In genomic region chr8:95805482-95805881, GRCm38 (mm10) we compare ENCODE assay signal across 8 mouse cellular contexts. TPM values are rescaled to one million over a fixed set of nuclear protein-coding genes. Genes with fewer than 3 reads are reported as not detected.
A peak's percentile ranks its signal among the peaks of the same experiment; 100 is the strongest.
DNase-seq lines count a peak whose midpoint lies in the region; ATAC-seq and TF ChIP-seq lines count a peak whose summit lies in the region.
"Had no signal": no experiment of that assay in that cellular context is flagged by ENCODE, and none has a peak within 500 bp of the region (broad histone marks: within the 10 kb centered on the region; RNA-seq: fewer than 3 reads in every experiment).

No protein-coding gene starts in this region.

- no peak for TF ChIP-seq EP300 in CH12.LX (IDR thresholded peaks at IDR 0.05; ENCODE audit: low read length)

- no peak for ATAC-seq in forebrain, postnatal 0 days
- no peak for ATAC-seq in liver, embryonic 16.5 days (ENCODE audit: low read depth)

- 61% methylated on average over 2 of the region's 2 CpGs for WGBS in forebrain, postnatal 0 days
- 55% methylated on average over 2 of the region's 2 CpGs for WGBS in liver, embryonic 16.5 days (ENCODE audit: insufficient replicate concordance)

- no peak for DNase-seq in CH12.LX (ENCODE audit: extremely low read depth)
- DNase-seq in forebrain, postnatal 0 days = no peak
- DNase-seq in right cerebral cortex, postnatal 25 days = no peak
- DNase-seq in ovary, postnatal 14 days (ENCODE audit: low spot score) = no peak
- DNase-seq in frontal cortex, postnatal 36 days (ENCODE audit: low spot score in 2 of 2) = no peak
- DNase-seq: heart, postnatal 36 days had no signal

- peak overlapping the region; percentile 23 for H3ac ChIP-seq in C2C12 (ENCODE audit: control insufficient read depth, insufficient read length, low read depth)

- H3K9me3 ChIP-seq in CH12.LX (replicated peaks; ENCODE audit: low read length) = no peaks in the 10 kb centered on the region
- no peaks in the 10 kb centered on the region for H3K9me3 ChIP-seq in forebrain, postnatal 0 days (ENCODE audit: low read length)
- no peaks in the 10 kb centered on the region for H3K9me3 ChIP-seq in liver, embryonic 16.5 days (replicated peaks; ENCODE audit: control insufficient read depth, low read length)

- H3K79me2 ChIP-seq in C2C12 (ENCODE audit: control insufficient read depth, insufficient read depth) = peaks cover 73% of the 10 kb centered on the region
- H3K79me2 ChIP-seq in CH12.LX (replicated peaks; ENCODE audit: control insufficient read depth, extremely low read depth, insufficient read depth, poor library complexity, severe bottlenecking) = peaks cover 66% of the 10 kb centered on the region

- peaks cover 16 to 60% of the 10 kb centered on the region in 2 experiments for H3K4me1 ChIP-seq in CH12.LX (ENCODE audit: control insufficient read depth in 1 of 2, insufficient read depth in 2 of 2)
- H3K4me1 ChIP-seq in forebrain, postnatal 0 days (ENCODE audit: insufficient read depth) = peaks cover 8% of the 10 kb centered on the region
- peaks cover 33% of the 10 kb centered on the region for H3K4me1 ChIP-seq in liver, embryonic 16.5 days (ENCODE audit: control insufficient read depth, low read depth, low read length)

- in situ Hi-C loops in CH12.LX (cut with MboI; ENCODE audit: low pct_ligation_motif_present, low pct_unique_long_range_greater_than_20kb, low sequenced_read_pairs) = no loop called here

- TF ChIP-seq RAD21 in CH12.LX (IDR thresholded peaks at IDR 0.05; ENCODE audit: low read depth, low read length) = no peak

- H3K27me3 ChIP-seq in C2C12 (ENCODE audit: control insufficient read depth, insufficient read depth, insufficient read length) = no peaks in the 10 kb centered on the region
- H3K27me3 ChIP-seq in CH12.LX (replicated peaks) = no peaks in the 10 kb centered on the region
- no peaks in the 10 kb centered on the region for H3K27me3 ChIP-seq in forebrain, postnatal 0 days (ENCODE audit: insufficient read depth, low read length)
- H3K27me3 ChIP-seq in liver, embryonic 16.5 days (ENCODE audit: control insufficient read depth, insufficient read depth, low read depth, low read length) = no peaks in the 10 kb centered on the region

- H3K79me3 ChIP-seq in C2C12 (ENCODE audit: low read depth) = peaks cover 66% of the 10 kb centered on the region

- dilution Hi-C loops in CH12.LX (cut with MboI; ENCODE audit: extremely low pct_ligation_motif_present, extremely low pct_unique_long_range_greater_than_20kb, low sequenced_read_pairs) = no loop called here

- H3K27ac ChIP-seq in CH12.LX (ENCODE audit: insufficient read depth, low read depth) = peak overlapping the region; percentile 29; the same call in 1 of the 2 replicates
- no peak overlapping the region for H3K27ac ChIP-seq in forebrain, postnatal 0 days (ENCODE audit: low read depth, low read length)
- peak overlapping the region; percentile 43 for H3K27ac ChIP-seq in liver, embryonic 16.5 days (ENCODE audit: low read length)

- peak overlapping the region; percentile 99 for H3K9ac ChIP-seq in CH12.LX (ENCODE audit: insufficient read depth, low read depth)
- 0 out of 2 replicates have a peak overlapping the region, but pooled peaks have one; percentile 94 for H3K9ac ChIP-seq in forebrain, postnatal 0 days
- H3K9ac ChIP-seq in liver, embryonic 16.5 days (ENCODE audit: low read depth, low read length) = peak overlapping the region; percentile 97

- H3K36me3 ChIP-seq in C2C12 (ENCODE audit: control insufficient read depth, insufficient read depth) = peaks cover 23% of the 10 kb centered on the region
- peaks cover 20 to 40% of the 10 kb centered on the region in 2 experiments for H3K36me3 ChIP-seq in CH12.LX (replicated peaks in 1 of 2; ENCODE audit: control insufficient read depth in 1 of 2, insufficient read depth in 1 of 2, low read length in 1 of 2)
- no peaks in the 10 kb centered on the region for H3K36me3 ChIP-seq in forebrain, postnatal 0 days (ENCODE audit: insufficient read depth)
- H3K36me3 ChIP-seq in liver, embryonic 16.5 days (ENCODE audit: control insufficient read depth, insufficient read depth) = no peaks in the 10 kb centered on the region

- TF ChIP-seq CTCF in C2C12 (IDR thresholded peaks at IDR 0.05; ENCODE audit: control insufficient read depth, insufficient read depth, insufficient read length) (no peak), CH12.LX (conservative IDR thresholded peaks at IDR 0.05 in 1 of 2, IDR thresholded peaks at IDR 0.05 in 1 of 2; ENCODE audit: low read depth in 2 of 2, low read length in 2 of 2) (no peak)
- TF ChIP-seq CTCF in forebrain, postnatal 0 days (IDR thresholded peaks at IDR 0.05; ENCODE audit: low read depth) = no peak

- TF ChIP-seq POLR2A in CH12.LX (IDR thresholded peaks at IDR 0.05; ENCODE audit: low read depth, low read length) = no peak

- peak overlapping the region; percentile 93 for H3K4me3 ChIP-seq in C2C12 (ENCODE audit: insufficient read depth, poor library complexity, severe bottlenecking)
- peak overlapping the region; percentile 92 to 93 (median 93) for H3K4me3 ChIP-seq in CH12.LX (replicated peaks in 1 of 3; ENCODE audit: low read depth in 2 of 3, low read length in 2 of 3, poor library complexity in 1 of 3)
- H3K4me3 ChIP-seq in forebrain, postnatal 0 days (ENCODE audit: low read depth, low read length) = peak overlapping the region; percentile 94
- H3K4me3 ChIP-seq in liver, embryonic 16.5 days (ENCODE audit: low read depth, low read length) = peak overlapping the region; percentile 92

- H3K4me2 ChIP-seq in CH12.LX (ENCODE audit: insufficient read depth, low read depth, poor library complexity, severe bottlenecking) = peak overlapping the region; percentile 90
- peak overlapping the region; percentile 89 for H3K4me2 ChIP-seq in forebrain, postnatal 0 days (ENCODE audit: low read depth)
- peak overlapping the region; percentile 89 for H3K4me2 ChIP-seq in liver, embryonic 16.5 days (ENCODE audit: low read depth, low read length)

TF ChIP-seq in C2C12, 6 proteins besides CTCF, POLR2A, EP300 and RAD21:
- TF ChIP-seq USF1 (IDR thresholded peaks at IDR 0.05; ENCODE audit: low read depth) (no peak), MAX (IDR thresholded peaks at IDR 0.05) (no peak), FOSL1 (IDR thresholded peaks at IDR 0.05; ENCODE audit: insufficient read depth, low read length, poor library complexity, severe bottlenecking) (no peak), MYOD1 (IDR thresholded peaks at IDR 0.05; ENCODE audit: control insufficient read depth, insufficient read length, low read depth) (no peak), MYOG (IDR thresholded peaks at IDR 0.05; ENCODE audit: control insufficient read depth, extremely low read depth, insufficient read length) (no peak), CEBPB (IDR thresholded peaks at IDR 0.05; ENCODE audit: low read depth) (no peak)

TF ChIP-seq in CH12.LX, 34 proteins besides CTCF, POLR2A, EP300 and RAD21:
- no peak for TF ChIP-seq MEF2A (IDR thresholded peaks at IDR 0.05; ENCODE audit: borderline replicate concordance, low read depth, low read length)
- no peak for TF ChIP-seq JUN (IDR thresholded peaks at IDR 0.05; ENCODE audit: insufficient read depth, low read depth, low read length)
- no peak for TF ChIP-seq KAT2A (IDR thresholded peaks at IDR 0.05; ENCODE audit: insufficient replicate concordance, low read length)
- no peak for TF ChIP-seq CHD2 (IDR thresholded peaks at IDR 0.05; ENCODE audit: low read length)
- TF ChIP-seq CHD1 (IDR thresholded peaks at IDR 0.05; ENCODE audit: low read depth, low read length) = no peak
- no peak for TF ChIP-seq IRF4 (IDR thresholded peaks at IDR 0.05; ENCODE audit: low read depth, low read length)

RNA-seq across cellular contexts. Expression of gene Cnot1, which starts 1.8 kb away (rescaled TPM):
- polyA plus RNA-seq in C2C12 (2012; fragmentation: generic; extraction: Trizol) (40.6 TPM), CH12.LX (2012; ENCODE audit: insufficient read length, low read depth) (164 and 182 TPM in 2 replicates)
- total RNA-seq in CH12.LX (2012; rRNA removed) (130 and 142 TPM in 2 replicates), CH12.LX (2014; rRNA removed) (136 and 146 TPM in 2 replicates)
- 132 and 143 TPM in 2 replicates for total RNA-seq in forebrain, postnatal 0 days (2014; rRNA removed)
- 19.0 and 25.0 TPM in 2 replicates for polyA plus RNA-seq in forebrain, postnatal 0 days (2015; fragmentation: Nextera tagmentation; extraction: Ambion mirVana)
- 29.6 and 30.6 TPM in 2 replicates for polyA plus RNA-seq in liver, embryonic 16.5 days (2015; fragmentation: Nextera tagmentation; extraction: Ambion mirVana)

RNA-seq across cellular contexts. Expression of gene Sap18b, which starts 19.7 kb away (rescaled TPM):
- polyA plus RNA-seq in C2C12 (2012; fragmentation: generic; extraction: Trizol) = 218 TPM
- total RNA-seq in CH12.LX (2012; rRNA removed) = 138 and 141 TPM in 2 replicates
- total RNA-seq in CH12.LX (2014; rRNA removed) = 259 and 305 TPM in 2 replicates
- 355 and 403 TPM in 2 replicates for polyA plus RNA-seq in CH12.LX (2012; ENCODE audit: insufficient read length, low read depth)
- total RNA-seq in forebrain, postnatal 0 days (2014; rRNA removed) = 67.4 and 77.0 TPM in 2 replicates
- 305 and 352 TPM in 2 replicates for polyA plus RNA-seq in forebrain, postnatal 0 days (2015; fragmentation: Nextera tagmentation; extraction: Ambion mirVana)
- polyA plus RNA-seq in liver, embryonic 16.5 days (2015; fragmentation: Nextera tagmentation; extraction: Ambion mirVana) = 180 and 207 TPM in 2 replicates

RNA-seq across cellular contexts. Expression of gene Slc38a7, which starts 47.9 kb away (rescaled TPM):
- polyA plus RNA-seq in C2C12 (2012; fragmentation: generic; extraction: Trizol) (26.2 TPM), CH12.LX (2012; ENCODE audit: insufficient read length, low read depth) (28.1 and 31.0 TPM in 2 replicates)
- total RNA-seq in CH12.LX (2012; rRNA removed) (20.3 and 33.2 TPM in 2 replicates), CH12.LX (2014; rRNA removed) (12.0 and 13.9 TPM in 2 replicates)
- 37.9 and 50.4 TPM in 2 replicates for total RNA-seq in forebrain, postnatal 0 days (2014; rRNA removed)
- polyA plus RNA-seq in forebrain, postnatal 0 days (2015; fragmentation: Nextera tagmentation; extraction: Ambion mirVana) = 24.6 and 28.5 TPM in 2 replicates
- polyA plus RNA-seq in liver, embryonic 16.5 days (2015; fragmentation: Nextera tagmentation; extraction: Ambion mirVana) = 7.8 and 9.8 TPM in 2 replicates
